Mouse (Mus musculus) testis, postnatal 10 days (tissue): ENCODE results near the gene Ltbp2.

ENCODE experiments used
- DNase-seq: peaks from one replicate; pipeline ENCODE4 v3.0.0; 2021; ENCODE audit warnings: low spot score

The Ltbp2 gene

GRCm38 (mm10) chr12:84876481-84877121, at the start of gene Ltbp2:
TSS of gene Ltbp2 (minus strand) at chr12:84876532.
- peak; percentile 92 for DNase-seq

- DNase-seq = no peak
These were observed 48.0 kb upstream of the Ltbp2 start for GRCm38 (mm10) chr12:84924324-84924723.

- no peak for DNase-seq
These were observed 45.6 kb upstream of the Ltbp2 start for GRCm38 (mm10) chr12:84921881-84922419.

- no peak for DNase-seq
These were observed 42.5 kb upstream of the Ltbp2 start for GRCm38 (mm10) chr12:84918809-84919208.

GRCm38 (mm10) chr12:84917799-84918198, 41.5 kb upstream of the Ltbp2 start:
- no peak for DNase-seq

GRCm38 (mm10) chr12:84914959-84915358, 38.6 kb upstream of the Ltbp2 start:
- DNase-seq = no peak

GRCm38 (mm10) chr12:84912652-84913104, 36.3 kb upstream of the Ltbp2 start:
- no peak for DNase-seq

- no peak for DNase-seq
These were observed 35.3 kb upstream of the Ltbp2 start for GRCm38 (mm10) chr12:84911640-84912039.

GRCm38 (mm10) chr12:84910066-84910465, 33.7 kb upstream of the Ltbp2 start:
- DNase-seq = no peak

- peak; percentile 82 for DNase-seq
These were observed 31.5 kb upstream of the Ltbp2 start for GRCm38 (mm10) chr12:84907627-84908480.

- DNase-seq = no peak
These were observed 30.8 kb upstream of the Ltbp2 start for GRCm38 (mm10) chr12:84907024-84907626.

GRCm38 (mm10) chr12:84904399-84904798, 28.1 kb upstream of the Ltbp2 start:
- DNase-seq = no peak

- no peak for DNase-seq
These were observed 24.0 kb upstream of the Ltbp2 start for GRCm38 (mm10) chr12:84900317-84900716.

- DNase-seq = no peak
These were observed 21.0 kb upstream of the Ltbp2 start for GRCm38 (mm10) chr12:84897322-84897721.

GRCm38 (mm10) chr12:84896235-84896634, 19.9 kb upstream of the Ltbp2 start:
- no peak for DNase-seq

- DNase-seq = no peak
These were observed 17.6 kb upstream of the Ltbp2 start for GRCm38 (mm10) chr12:84893648-84894628.

GRCm38 (mm10) chr12:84890289-84890688, 14.0 kb upstream of the Ltbp2 start:
- no peak for DNase-seq

- DNase-seq = peak; percentile 68
These were observed 9.0 kb upstream of the Ltbp2 start for GRCm38 (mm10) chr12:84885107-84885876.

- DNase-seq = no peak
These were observed 8.2 kb upstream of the Ltbp2 start for GRCm38 (mm10) chr12:84884423-84885076.

GRCm38 (mm10) chr12:84882796-84883195, 6.5 kb upstream of the Ltbp2 start:
- DNase-seq = no peak
